Mouse (Mus musculus) myocyte (in vitro differentiated cells): ENCODE data around the gene Igsf8.

Experiments
- CEBPB ChIP-seq: IDR thresholded peaks from 2 replicates; pipeline ENCODE4 v1.6.1; 2011; ENCODE audit warnings: mild to moderate bottlenecking, moderate library complexity; ENCODE audit not compliant: poor library complexity, insufficient read depth, severe bottlenecking
- E2F4 ChIP-seq: IDR thresholded peaks from one replicate; pipeline ENCODE4 v1.6.1; 2011; ENCODE audit warnings: mild to moderate bottlenecking, control low read depth, moderate library complexity; ENCODE audit not compliant: insufficient read depth
- MAX ChIP-seq: IDR thresholded peaks from one replicate; pipeline ENCODE4 v1.6.1; 2011; ENCODE audit warnings: low read depth, mild to moderate bottlenecking, control low read depth
- POLR2A ChIP-seq: IDR thresholded peaks from one replicate; pipeline ENCODE4 v1.6.1; 2011; ENCODE audit warnings: low read depth, mild to moderate bottlenecking, control low read depth, moderate library complexity; ENCODE audit not compliant: insufficient read length
- POLR2AphosphoS2 ChIP-seq: IDR thresholded peaks from one replicate; pipeline ENCODE4 v1.6.1; 2011; ENCODE audit warnings: low read depth, control low read depth; ENCODE audit not compliant: insufficient read length

GRCm38 (mm10) chr1:172304443-172304842, 43.0 kb downstream of the Igsf8 start:
- TF ChIP-seq CEBPB (no peak), MAX (no peak), POLR2AphosphoS2 (no peak), E2F4 (no peak), POLR2A (no peak)
